Mouse (Mus musculus) regulatory T cell (primary cell): ENCODE data around the gene Brca1.
"Not testable (repeated sequence)": the region's sequence is repeated elsewhere in the genome, so short reads cannot be mapped to it uniquely, and the experiment has no call there.

ENCODE experiments used
- in situ Hi-C: fragments of 300-600 bp; cut with MboI, MseI; formaldehyde crosslinking; loops from one replicate; pipeline ENCODE4 v1.15.1; 2025; ENCODE audit warnings: high pct_unique_total_duplicates

The Brca1 gene

GRCm38 (mm10) chr11:101451536-101451935 lies 100.2 kb downstream of the Brca1 start:
- in situ Hi-C loops, result loop anchor here (25.0 kb wide), 1 partner anchor 961 kb away; the partner anchor contains the start of gene Slc25a39

- in situ Hi-C loops, result loop anchor here (25.0 kb wide), 1 partner anchor 962 kb away; the partner anchor contains the start of gene Slc25a39
Observed at GRCm38 (mm10) chr11:101450394-101450793, 101.4 kb downstream of the Brca1 start.

- in situ Hi-C loops, result not testable (repeated sequence)
Observed at GRCm38 (mm10) chr11:101449596-101449995, 102.2 kb downstream of the Brca1 start.

- in situ Hi-C loops, result no loop called here
Observed at GRCm38 (mm10) chr11:101448899-101449298, 102.9 kb downstream of the Brca1 start.

- in situ Hi-C loops, result no loop called here
Observed at GRCm38 (mm10) chr11:101448274-101448746, 103.4 kb downstream of the Brca1 start, which contains the start of gene Ifi35. Gene Ifi35, plus strand, starts transcription at chr11:101448407.

DNA sequence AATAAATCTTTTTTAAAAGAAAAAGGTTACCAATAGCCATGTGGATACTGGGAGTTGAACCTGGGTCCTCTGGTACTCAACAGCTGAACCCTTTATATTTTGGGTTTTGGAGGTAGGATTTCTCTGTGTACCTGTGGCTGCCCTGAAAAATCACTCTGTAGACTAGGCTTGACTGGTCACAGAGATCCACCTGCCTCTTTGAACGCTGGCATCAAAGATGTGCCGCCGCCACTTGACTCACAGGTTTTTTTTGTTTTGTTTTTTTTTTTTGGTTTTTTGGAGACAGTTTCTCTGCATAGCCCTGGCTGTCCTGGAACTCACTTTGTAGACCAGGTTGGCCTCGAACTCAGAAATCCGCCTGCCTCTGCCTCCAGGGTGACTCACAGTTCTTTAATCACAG lies 104.0 kb downstream of the Brca1 start:
- in situ Hi-C loops, result no loop called here

- in situ Hi-C loops, result not testable (repeated sequence)
Observed at GRCm38 (mm10) chr11:101446860-101447259, 104.9 kb downstream of the Brca1 start.

DNA sequence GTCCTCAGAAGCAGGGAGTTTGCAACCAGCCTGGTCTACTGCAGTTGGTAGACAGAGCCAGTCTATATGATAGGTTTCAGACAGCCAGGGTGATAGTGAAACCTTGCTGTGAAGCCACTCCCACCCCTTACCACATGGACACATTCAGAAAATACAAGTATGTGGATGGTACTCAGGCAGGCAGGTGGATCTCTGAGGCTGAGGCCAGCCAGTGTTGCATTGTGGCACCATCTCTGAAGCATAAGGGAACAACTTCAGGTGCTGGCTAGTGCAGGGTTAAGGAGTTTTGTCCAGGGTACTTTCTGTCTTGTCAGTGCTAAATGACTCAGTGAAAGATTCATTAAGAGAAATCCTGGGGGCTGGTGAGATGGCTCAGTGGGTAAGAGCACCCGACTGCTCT lies 105.4 kb downstream of the Brca1 start:
- in situ Hi-C loops, result no loop called here

- in situ Hi-C loops, result no loop called here
Observed at GRCm38 (mm10) chr11:101442760-101443159, 109.0 kb downstream of the Brca1 start.

GRCm38 (mm10) chr11:101442127-101442693 lies 109.5 kb downstream of the Brca1 start, which contains the start of gene Rpl27:
Gene Rpl27, plus strand, starts transcription at chr11:101442298.
- in situ Hi-C loops, result no loop called here

GRCm38 (mm10) chr11:101441450-101442126 lies 110.2 kb downstream of the Brca1 start:
- in situ Hi-C loops, result not testable (repeated sequence)
